Mouse (Mus musculus) lung, postnatal 0 days (tissue): ENCODE data around the gene Eif3b.

Experiments
- CTCF ChIP-seq: IDR thresholded peaks from 2 replicates; pipeline ENCODE4 v1.5.1; 2016; ENCODE audit warnings: antibody characterized with exemption, mild to moderate bottlenecking
- EP300 ChIP-seq: IDR thresholded peaks from 2 replicates; pipeline ENCODE4 v1.6.1; 2016; ENCODE audit warnings: antibody characterized with exemption, mild to moderate bottlenecking, control low read depth

GRCm38 (mm10) chr5:140374226-140374625, 44.9 kb upstream of the Eif3b start:
- TF ChIP-seq CTCF (no peak), EP300 (no peak)
